Mouse (Mus musculus): Measurements from ENCODE around the gene Gm37240. TPM values are rescaled to one million over a fixed set of nuclear protein-coding genes. Genes with fewer than 3 reads are reported as not detected.

The Gm37240 gene
- polyA plus RNA-seq, 1 experiment from 2014 or later, result 4.6 TPM

DNA sequence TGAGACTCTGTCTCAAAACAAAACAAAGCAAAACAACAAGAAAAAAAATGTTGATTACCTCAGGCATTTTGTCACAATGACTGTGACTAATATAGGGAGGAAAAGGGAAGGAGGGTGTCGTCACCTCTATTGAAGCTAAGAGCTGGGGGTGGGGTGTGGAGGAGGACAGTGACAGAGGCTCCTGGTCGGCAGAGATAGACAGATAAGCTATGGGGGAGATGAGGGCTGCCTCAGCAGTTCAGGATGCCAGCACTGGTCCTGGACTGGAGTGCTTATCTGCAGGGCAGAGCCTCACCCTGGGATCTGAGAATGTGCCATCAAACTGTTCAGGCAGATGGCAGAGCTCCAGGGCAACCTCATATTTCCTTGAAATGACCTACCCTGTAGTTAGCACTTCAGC, 1115.3 kb downstream of the Gm37240 start:
- H3K4me2 ChIP-seq (ENCODE audit: low read depth, low read length), result no peak overlapping the region
- no peak overlapping the region for H3K9ac ChIP-seq (ENCODE audit: low read length)
- H3K27ac ChIP-seq (ENCODE audit: low read length), result no peak overlapping the region
- H3K36me3 ChIP-seq (ENCODE audit: control insufficient read depth, insufficient read depth, low read length), result no peaks in the 10 kb centered on the region
- no peak for ATAC-seq (ENCODE audit: low read depth)
- H3K9me3 ChIP-seq (ENCODE audit: control insufficient read depth, low read length), result peaks cover 4% of the 10 kb centered on the region
- no peak overlapping the region for H3K4me3 ChIP-seq (ENCODE audit: low read length)
- no peaks in the 10 kb centered on the region; the same call in 1 of the 2 replicates for H3K4me1 ChIP-seq (replicated peaks; ENCODE audit: control insufficient read depth, insufficient read depth, low read length)
- 45% methylated on average over 2 of the region's 2 CpGs for WGBS
- no peaks in the 10 kb centered on the region for H3K27me3 ChIP-seq (ENCODE audit: control insufficient read depth, insufficient read depth, low read depth, low read length)

DNA sequence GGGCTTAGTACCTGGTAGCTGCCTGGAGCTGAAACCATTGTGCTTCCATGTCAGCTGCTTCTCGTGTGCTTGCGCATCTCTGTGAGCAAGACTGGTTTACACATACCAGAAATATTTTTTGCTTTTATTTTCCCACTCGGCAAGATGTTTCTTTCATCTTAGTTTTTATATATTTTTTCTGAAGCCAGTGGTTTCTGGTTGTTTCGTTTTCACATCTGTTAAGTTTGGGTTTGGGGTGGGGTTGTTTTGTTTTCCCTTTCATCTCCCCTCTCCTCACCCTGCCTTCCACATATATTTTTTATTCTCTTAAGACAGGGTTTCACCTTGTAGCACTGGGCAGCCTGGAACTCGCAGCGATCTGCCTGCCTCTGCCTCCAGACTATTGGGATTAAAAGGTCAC, 1116.8 kb downstream of the Gm37240 start:
- Histone ChIP-seq H3K36me3 (ENCODE audit: control insufficient read depth, insufficient read depth, low read length) (no peaks in the 10 kb centered on the region), H3K4me1 (replicated peaks; ENCODE audit: control insufficient read depth, insufficient read depth, low read length) (no peaks in the 10 kb centered on the region)

DNA sequence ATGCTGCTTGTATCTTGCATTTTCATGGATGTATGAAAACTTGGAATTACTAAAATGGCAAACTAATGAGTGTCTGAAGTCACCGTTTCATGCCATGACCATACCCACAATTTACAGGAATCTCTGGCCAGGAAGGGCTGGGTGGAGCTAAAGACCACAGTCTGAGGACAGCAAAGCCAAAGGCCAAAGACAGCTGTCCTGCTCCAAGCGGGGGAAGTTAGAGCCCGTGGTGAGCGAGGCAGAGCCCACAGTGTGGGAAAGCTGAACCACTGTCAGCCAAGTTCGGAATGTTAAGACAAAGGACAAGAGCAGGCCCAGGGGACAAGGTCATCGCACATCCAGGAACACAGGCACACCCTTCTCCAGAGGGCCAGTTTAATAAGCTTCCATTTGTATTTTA, 1117.9 kb downstream of the Gm37240 start:
- no peaks in the 10 kb centered on the region for H3K4me1 ChIP-seq (replicated peaks; ENCODE audit: control insufficient read depth, insufficient read depth, low read length)

More for the DNA sequence above, 1116.8 kb downstream of the Gm37240 start:
- ATAC-seq (ENCODE audit: low read depth), result no peak
- no peak overlapping the region for H3K4me2 ChIP-seq (ENCODE audit: low read depth, low read length)
- H3K9ac ChIP-seq (ENCODE audit: low read length), result no peak overlapping the region
- no peaks in the 10 kb centered on the region for H3K27me3 ChIP-seq (ENCODE audit: control insufficient read depth, insufficient read depth, low read depth, low read length)
- H3K9me3 ChIP-seq (ENCODE audit: control insufficient read depth, low read length), result peaks cover 4% of the 10 kb centered on the region
- no peak overlapping the region for H3K4me3 ChIP-seq (ENCODE audit: low read length)
- no peak overlapping the region for H3K27ac ChIP-seq (ENCODE audit: low read length)
- WGBS, result 73% methylated on average over 6 of the region's 6 CpGs

GRCm38 (mm10) chr3:84768940-84769339, 1118.4 kb downstream of the Gm37240 start:
- H3K27me3 ChIP-seq (ENCODE audit: control insufficient read depth, insufficient read depth, low read depth, low read length), result no peaks in the 10 kb centered on the region
- H3K4me1 ChIP-seq (replicated peaks; ENCODE audit: control insufficient read depth, insufficient read depth, low read length), result no peaks in the 10 kb centered on the region
- no peak overlapping the region for H3K4me3 ChIP-seq (ENCODE audit: low read length)
- peaks cover 4% of the 10 kb centered on the region for H3K9me3 ChIP-seq (ENCODE audit: control insufficient read depth, low read length)
- H3K4me2 ChIP-seq (ENCODE audit: low read depth, low read length), result no peak overlapping the region
- H3K36me3 ChIP-seq (ENCODE audit: control insufficient read depth, insufficient read depth, low read length), result no peaks in the 10 kb centered on the region
- ATAC-seq (ENCODE audit: low read depth), result no peak
- WGBS, result 88% methylated on average over 4 of the region's 4 CpGs
- H3K9ac ChIP-seq (ENCODE audit: low read length), result no peak overlapping the region
- H3K27ac ChIP-seq (ENCODE audit: low read length), result no peak overlapping the region

More for the DNA sequence above, 1117.9 kb downstream of the Gm37240 start:
- H3K9ac ChIP-seq (ENCODE audit: low read length), result no peak overlapping the region
- no peak for ATAC-seq (ENCODE audit: low read depth)
- no peak overlapping the region for H3K4me2 ChIP-seq (ENCODE audit: low read depth, low read length)
- peaks cover 4% of the 10 kb centered on the region for H3K9me3 ChIP-seq (ENCODE audit: control insufficient read depth, low read length)
- H3K27me3 ChIP-seq (ENCODE audit: control insufficient read depth, insufficient read depth, low read depth, low read length), result no peaks in the 10 kb centered on the region
- no peak overlapping the region for H3K27ac ChIP-seq (ENCODE audit: low read length)
- no peak overlapping the region for H3K4me3 ChIP-seq (ENCODE audit: low read length)
- WGBS, result 75% methylated on average over 6 of the region's 6 CpGs
- H3K36me3 ChIP-seq (ENCODE audit: control insufficient read depth, insufficient read depth, low read length), result no peaks in the 10 kb centered on the region

DNA sequence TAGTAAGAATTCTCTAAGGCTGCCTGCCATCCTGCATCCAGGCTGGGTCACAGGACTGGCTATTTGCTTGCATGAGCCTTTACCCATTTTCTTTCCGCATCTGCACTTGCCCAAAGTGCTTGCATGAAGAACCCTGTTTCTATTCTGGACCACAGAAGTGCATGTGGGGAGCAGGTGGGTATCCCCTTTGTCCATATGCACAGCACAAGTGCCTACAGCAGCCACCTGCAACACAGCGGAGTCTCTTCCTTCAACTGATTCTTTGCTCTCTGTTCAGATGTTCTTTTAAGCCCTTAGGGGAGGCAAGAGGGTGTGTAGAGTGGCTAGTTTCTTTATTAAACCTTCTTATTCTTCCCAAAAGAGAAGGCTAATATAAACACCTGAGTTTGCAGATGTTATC, 1133.5 kb downstream of the Gm37240 start:
- no peak overlapping the region for H3K9ac ChIP-seq (ENCODE audit: low read length)
- ATAC-seq (ENCODE audit: low read depth), result no peak
- H3K27ac ChIP-seq (ENCODE audit: low read length), result no peak overlapping the region
- no peak overlapping the region for H3K4me2 ChIP-seq (ENCODE audit: low read depth, low read length)
- WGBS, result 84% methylated on average over 2 of the region's 2 CpGs
- no peaks in the 10 kb centered on the region for H3K27me3 ChIP-seq (ENCODE audit: control insufficient read depth, insufficient read depth, low read depth, low read length)
- H3K4me1 ChIP-seq (replicated peaks; ENCODE audit: control insufficient read depth, insufficient read depth, low read length), result no peaks in the 10 kb centered on the region
- H3K9me3 ChIP-seq (ENCODE audit: control insufficient read depth, low read length), result no peaks in the 10 kb centered on the region
- no peak overlapping the region for H3K4me3 ChIP-seq (ENCODE audit: low read length)
- H3K36me3 ChIP-seq (ENCODE audit: control insufficient read depth, insufficient read depth, low read length), result no peaks in the 10 kb centered on the region

- no peak overlapping the region for H3K27ac ChIP-seq (ENCODE audit: low read length)
- 56% methylated on average over 5 of the region's 5 CpGs for WGBS
- no peaks in the 10 kb centered on the region for H3K27me3 ChIP-seq (ENCODE audit: control insufficient read depth, insufficient read depth, low read depth, low read length)
- ATAC-seq (ENCODE audit: low read depth), result no peak
- H3K4me1 ChIP-seq (replicated peaks; ENCODE audit: control insufficient read depth, insufficient read depth, low read length), result peaks cover 11% of the 10 kb centered on the region
- H3K9ac ChIP-seq (ENCODE audit: low read length), result no peak overlapping the region
- H3K4me2 ChIP-seq (ENCODE audit: low read depth, low read length), result no peak overlapping the region
- H3K4me3 ChIP-seq (ENCODE audit: low read length), result no peak overlapping the region
- H3K36me3 ChIP-seq (ENCODE audit: control insufficient read depth, insufficient read depth, low read length), result no peaks in the 10 kb centered on the region
- no peaks in the 10 kb centered on the region for H3K9me3 ChIP-seq (ENCODE audit: control insufficient read depth, low read length)
These were observed 1138.1 kb downstream of the Gm37240 start for GRCm38 (mm10) chr3:84749222-84749621.

- Histone ChIP-seq H3K4me2 (ENCODE audit: low read depth, low read length) (no peak overlapping the region), H3K36me3 (ENCODE audit: control insufficient read depth, insufficient read depth, low read length) (no peaks in the 10 kb centered on the region), H3K9me3 (ENCODE audit: control insufficient read depth, low read length) (no peaks in the 10 kb centered on the region), H3K4me3 (ENCODE audit: low read length) (no peak overlapping the region), H3K27me3 (ENCODE audit: control insufficient read depth, insufficient read depth, low read depth, low read length) (no peaks in the 10 kb centered on the region), H3K4me1 (replicated peaks; ENCODE audit: control insufficient read depth, insufficient read depth, low read length) (peaks cover 12% of the 10 kb centered on the region), H3K9ac (ENCODE audit: low read length) (no peak overlapping the region), H3K27ac (ENCODE audit: low read length) (no peak overlapping the region)
- 83% methylated on average over 5 of the region's 5 CpGs for WGBS
- ATAC-seq (ENCODE audit: low read depth), result no peak
These were observed 1139.2 kb downstream of the Gm37240 start for GRCm38 (mm10) chr3:84748139-84748538.

GRCm38 (mm10) chr3:84745537-84746189, 1141.7 kb downstream of the Gm37240 start:
- 27% methylated on average over 18 of the region's 18 CpGs for WGBS
- Histone ChIP-seq H3K36me3 (ENCODE audit: control insufficient read depth, insufficient read depth, low read length) (no peaks in the 10 kb centered on the region), H3K4me2 (ENCODE audit: low read depth, low read length) (no peak overlapping the region; the same call in 1 of the 2 replicates), H3K4me1 (replicated peaks; ENCODE audit: control insufficient read depth, insufficient read depth, low read length) (peaks cover 12% of the 10 kb centered on the region), H3K4me3 (ENCODE audit: low read length) (no peak overlapping the region), H3K9ac (ENCODE audit: low read length) (no peak overlapping the region), H3K27ac (ENCODE audit: low read length) (peak overlapping the region; percentile 47), H3K27me3 (ENCODE audit: control insufficient read depth, insufficient read depth, low read depth, low read length) (no peaks in the 10 kb centered on the region), H3K9me3 (ENCODE audit: control insufficient read depth, low read length) (no peaks in the 10 kb centered on the region)
- ATAC-seq (ENCODE audit: low read depth), result peak; percentile 93

GRCm38 (mm10) chr3:84744707-84745106, 1142.6 kb downstream of the Gm37240 start:
- Histone ChIP-seq H3K27ac (ENCODE audit: low read length) (0 out of 2 replicates have a peak overlapping the region, but pooled peaks have one; percentile 31), H3K9me3 (ENCODE audit: control insufficient read depth, low read length) (no peaks in the 10 kb centered on the region), H3K27me3 (ENCODE audit: control insufficient read depth, insufficient read depth, low read depth, low read length) (no peaks in the 10 kb centered on the region), H3K4me2 (ENCODE audit: low read depth, low read length) (peak overlapping the region; percentile 19), H3K4me1 (replicated peaks; ENCODE audit: control insufficient read depth, insufficient read depth, low read length) (peaks cover 12% of the 10 kb centered on the region), H3K4me3 (ENCODE audit: low read length) (no peak overlapping the region), H3K36me3 (ENCODE audit: control insufficient read depth, insufficient read depth, low read length) (no peaks in the 10 kb centered on the region), H3K9ac (ENCODE audit: low read length) (no peak overlapping the region)
- peak; percentile 88 for ATAC-seq (ENCODE audit: low read depth)
- WGBS, result 14% methylated on average over 13 of the region's 13 CpGs
